Comparison of ENCODE assay signal across 19 mouse cellular contexts in the genomic region with DNA sequence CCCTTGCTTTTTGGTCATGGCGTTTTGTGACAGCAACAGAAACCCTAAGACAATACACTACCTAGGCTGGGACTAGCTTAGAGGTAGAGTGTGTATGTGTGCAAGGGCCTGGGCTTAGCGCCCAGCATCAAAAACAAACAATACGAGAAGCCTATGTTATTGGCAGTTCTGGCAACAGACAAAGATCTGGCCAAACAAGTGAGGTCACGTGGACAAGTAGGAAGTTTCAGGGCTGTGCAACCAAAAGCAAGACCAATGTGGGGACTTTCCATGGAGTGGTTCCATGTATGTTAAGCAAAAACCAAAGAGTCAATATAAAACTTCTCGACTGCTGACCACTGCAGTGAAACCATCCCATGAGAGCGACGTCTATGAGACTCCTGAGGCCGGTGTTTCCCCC. TPM values are rescaled to one million over a fixed set of nuclear protein-coding genes. Genes with fewer than 3 reads are reported as not detected.
DNase-seq lines count a peak whose midpoint lies in the region; ATAC-seq and TF ChIP-seq lines count a peak whose summit lies in the region.
"Had no signal": no experiment of that assay in that cellular context is flagged by ENCODE, and none has a peak within 500 bp of the region (broad histone marks: within the 10 kb centered on the region; RNA-seq: fewer than 3 reads in every experiment).

No protein-coding gene starts in this region.

- no peak for TF ChIP-seq RAD21 in CH12.LX (IDR thresholded peaks at IDR 0.05; ENCODE audit: low read depth, low read length)

- H3K4me1 ChIP-seq in kidney, adult 2 months (ENCODE audit: control insufficient read depth, insufficient read depth, low read length): peaks cover 13% of the 10 kb centered on the region
- H3K4me1 ChIP-seq in kidney, embryonic 14.5 days (ENCODE audit: control insufficient read depth, insufficient read depth, low read length): 0 out of 2 replicates have a peak, but pooled peaks cover 6% of the 10 kb centered on the region
- no peaks in the 10 kb centered on the region; the same call in 1 of the 2 replicates for H3K4me1 ChIP-seq in lung, postnatal 0 days (ENCODE audit: insufficient read depth, low read depth, low read length)
- peaks cover 18 to 35% of the 10 kb centered on the region in 2 experiments for H3K4me1 ChIP-seq in CH12.LX (ENCODE audit: control insufficient read depth in 1 of 2, insufficient read depth in 2 of 2)
- H3K4me1 ChIP-seq in brown adipose tissue, adult 24 weeks (ENCODE audit: control insufficient read depth, insufficient read depth, insufficient read length, low read length): peaks cover 50% of the 10 kb centered on the region
- H3K4me1 ChIP-seq: forebrain, embryonic 15.5 days had no signal

- H3K36me3 ChIP-seq in kidney, adult 2 months (ENCODE audit: control insufficient read depth, insufficient read depth, low read length): no peaks in the 10 kb centered on the region
- H3K36me3 ChIP-seq in kidney, embryonic 14.5 days (ENCODE audit: control insufficient read depth, insufficient read depth, low read length): no peaks in the 10 kb centered on the region
- no peaks in the 10 kb centered on the region for H3K36me3 ChIP-seq in lung, postnatal 0 days (ENCODE audit: insufficient read depth, low read length)
- peaks cover 0 to 8% of the 10 kb centered on the region in 2 experiments for H3K36me3 ChIP-seq in CH12.LX (replicated peaks in 1 of 2; ENCODE audit: control insufficient read depth in 1 of 2, insufficient read depth in 1 of 2, low read length in 1 of 2)
- H3K36me3 ChIP-seq: embryonic facial prominence, embryonic 12.5 days; forebrain, embryonic 15.5 days; heart, embryonic 15.5 days; hindbrain, embryonic 13.5 days had no signal

- 80% methylated on average over 8 of the region's 8 CpGs for WGBS in kidney, adult 2 months
- 92% methylated on average over 8 of the region's 8 CpGs for WGBS in kidney, embryonic 14.5 days
- 62% methylated on average over 8 of the region's 8 CpGs for WGBS in lung, postnatal 0 days

- no peak for TF ChIP-seq CTCF in kidney, adult 2 months (conservative IDR thresholded peaks at IDR 0.05; ENCODE audit: insufficient read depth, insufficient read length, low read depth, low read length)
- no peak for TF ChIP-seq CTCF in lung, postnatal 0 days (IDR thresholded peaks at IDR 0.05)
- TF ChIP-seq CTCF in CH12.LX (conservative IDR thresholded peaks at IDR 0.05 in 1 of 2, IDR thresholded peaks at IDR 0.05 in 1 of 2; ENCODE audit: low read depth in 2 of 2, low read length in 2 of 2): no peak

- peak; percentile 42 for DNase-seq in kidney, adult 2 months
- DNase-seq in lung, postnatal 0 days (ENCODE audit: low spot score): no peak
- no peak for DNase-seq in lung, postnatal 10 days
- DNase-seq in CH12.LX (ENCODE audit: extremely low read depth): peak; percentile 38
- DNase-seq: adrenal gland, postnatal 10 days; cerebellum, adult 11-12 months; cerebellum, adult 9-10 months; cerebellum, postnatal 25 days; gastrocnemius, postnatal 14 days; heart, postnatal 14 days had no signal

- no peak for TF ChIP-seq POLR2A in kidney, adult 2 months (IDR thresholded peaks at IDR 0.05; ENCODE audit: low read depth, low read length)
- TF ChIP-seq POLR2A in CH12.LX (IDR thresholded peaks at IDR 0.05; ENCODE audit: low read depth, low read length): no peak

- in situ Hi-C loops in CH12.LX (cut with MboI; ENCODE audit: low pct_ligation_motif_present, low pct_unique_long_range_greater_than_20kb, low sequenced_read_pairs): no loop called here

- ATAC-seq in kidney, embryonic 14.5 days (ENCODE audit: low FRiP score, low TSS enrichment): no peak
- peak; percentile 33; the same call in 1 of the 2 replicates for ATAC-seq in lung, postnatal 0 days
- no peak for ATAC-seq in monocyte, adult 5-6 weeks (replicated peaks; ENCODE audit: insufficient number of reproducible peaks, low FRiP score, low TSS enrichment, poor library complexity, severe bottlenecking)
- ATAC-seq: forebrain, embryonic 15.5 days; hindbrain, postnatal 0 days had no signal

- no peak overlapping the region; the same call in 1 of the 2 replicates for H3K27ac ChIP-seq in kidney, adult 2 months (ENCODE audit: insufficient read depth, low read depth, low read length)
- no peak overlapping the region for H3K27ac ChIP-seq in kidney, embryonic 14.5 days (ENCODE audit: low read depth, low read length)
- H3K27ac ChIP-seq in lung, postnatal 0 days (ENCODE audit: low read length): no peak overlapping the region
- peak overlapping the region; percentile 92 for H3K27ac ChIP-seq in CH12.LX (ENCODE audit: insufficient read depth, low read depth)
- peak overlapping the region; percentile 20; the same call in 1 of the 2 replicates for H3K27ac ChIP-seq in brown adipose tissue, adult 24 weeks (replicated peaks; ENCODE audit: low read depth, low read length)
- H3K27ac ChIP-seq: embryonic facial prominence, embryonic 12.5 days; forebrain, embryonic 15.5 days; heart, embryonic 15.5 days; hindbrain, embryonic 13.5 days; hindbrain, postnatal 0 days had no signal

- no peak overlapping the region for H3K4me2 ChIP-seq in kidney, embryonic 14.5 days (replicated peaks; ENCODE audit: low read depth, low read length)
- no peak overlapping the region for H3K4me2 ChIP-seq in lung, postnatal 0 days (replicated peaks; ENCODE audit: low read depth, low read length)
- H3K4me2 ChIP-seq in CH12.LX (ENCODE audit: insufficient read depth, low read depth, poor library complexity, severe bottlenecking): peak overlapping the region; percentile 56
- H3K4me2 ChIP-seq: embryonic facial prominence, embryonic 12.5 days; forebrain, embryonic 15.5 days; heart, embryonic 11.5 days; heart, embryonic 15.5 days; hindbrain, embryonic 13.5 days had no signal

- H3K4me3 ChIP-seq in kidney, adult 2 months (ENCODE audit: insufficient read depth, low read depth, low read length): no peak overlapping the region
- no peak overlapping the region for H3K4me3 ChIP-seq in kidney, embryonic 14.5 days (ENCODE audit: low read length)
- H3K4me3 ChIP-seq in lung, postnatal 0 days (ENCODE audit: low read depth, low read length): no peak overlapping the region
- no peak overlapping the region for H3K4me3 ChIP-seq in CH12.LX (replicated peaks in 1 of 3; ENCODE audit: low read depth in 2 of 3, low read length in 2 of 3, poor library complexity in 1 of 3)
- no peak overlapping the region for H3K4me3 ChIP-seq in brown adipose tissue, adult 24 weeks (ENCODE audit: insufficient read depth, low read depth, low read length)
- H3K4me3 ChIP-seq: embryonic facial prominence, embryonic 12.5 days; forebrain, embryonic 15.5 days; heart, embryonic 15.5 days; hindbrain, embryonic 13.5 days had no signal

- H3K79me2 ChIP-seq in CH12.LX (replicated peaks; ENCODE audit: control insufficient read depth, extremely low read depth, insufficient read depth, poor library complexity, severe bottlenecking): no peaks in the 10 kb centered on the region; the same call in 1 of the 2 replicates

- no peak for TF ChIP-seq EP300 in lung, postnatal 0 days (IDR thresholded peaks at IDR 0.05)
- TF ChIP-seq EP300 in CH12.LX (IDR thresholded peaks at IDR 0.05; ENCODE audit: low read length): peak; percentile 43; the same call in 1 of the 2 replicates

- H3K9ac ChIP-seq in kidney, embryonic 14.5 days (ENCODE audit: low read depth, low read length): no peak overlapping the region
- no peak overlapping the region for H3K9ac ChIP-seq in lung, postnatal 0 days (replicated peaks; ENCODE audit: low read depth)
- 0 out of 2 replicates have a peak overlapping the region, but pooled peaks have one; percentile 18 for H3K9ac ChIP-seq in CH12.LX (ENCODE audit: insufficient read depth, low read depth)
- H3K9ac ChIP-seq: embryonic facial prominence, embryonic 12.5 days; forebrain, embryonic 15.5 days; heart, embryonic 15.5 days; hindbrain, embryonic 13.5 days had no signal

- H3K27me3 ChIP-seq in kidney, adult 2 months (replicated peaks; ENCODE audit: control insufficient read depth, insufficient read depth, low read length): no peaks in the 10 kb centered on the region
- no peaks in the 10 kb centered on the region for H3K27me3 ChIP-seq in kidney, embryonic 14.5 days (ENCODE audit: control insufficient read depth, insufficient read depth, low read length)
- no peaks in the 10 kb centered on the region for H3K27me3 ChIP-seq in lung, postnatal 0 days (replicated peaks; ENCODE audit: insufficient read depth, low read length)
- H3K27me3 ChIP-seq in CH12.LX (replicated peaks): no peaks in the 10 kb centered on the region
- H3K27me3 ChIP-seq: embryonic facial prominence, embryonic 12.5 days; forebrain, embryonic 15.5 days; heart, embryonic 15.5 days; hindbrain, embryonic 13.5 days had no signal

- dilution Hi-C loops in CH12.LX (cut with MboI; ENCODE audit: extremely low pct_ligation_motif_present, extremely low pct_unique_long_range_greater_than_20kb, low sequenced_read_pairs): no loop called here

- no peaks in the 10 kb centered on the region for H3K9me3 ChIP-seq in kidney, embryonic 14.5 days (ENCODE audit: control insufficient read depth, low read length)
- no peaks in the 10 kb centered on the region for H3K9me3 ChIP-seq in lung, postnatal 0 days (ENCODE audit: low read length)
- no peaks in the 10 kb centered on the region for H3K9me3 ChIP-seq in CH12.LX (replicated peaks; ENCODE audit: low read length)
- H3K9me3 ChIP-seq: embryonic facial prominence, embryonic 12.5 days; forebrain, embryonic 15.5 days; heart, embryonic 15.5 days; hindbrain, embryonic 13.5 days had no signal

TF ChIP-seq in CH12.LX, 34 proteins besides CTCF, POLR2A, EP300 and RAD21 (continues in another document):
- TF ChIP-seq MAZ (IDR thresholded peaks at IDR 0.05; ENCODE audit: low read depth, low read length): peak; percentile 55; the same call in 1 of the 2 replicates
- TF ChIP-seq ELF1 (IDR thresholded peaks at IDR 0.05; ENCODE audit: low read depth, low read length): peak; percentile 72
- TF ChIP-seq ZKSCAN1 (IDR thresholded peaks at IDR 0.05; ENCODE audit: borderline replicate concordance, low read depth, low read length): no peak
- TF ChIP-seq E2F4 (IDR thresholded peaks at IDR 0.05; ENCODE audit: insufficient replicate concordance, low read depth, low read length): no peak
- TF ChIP-seq PAX5 (IDR thresholded peaks at IDR 0.05; ENCODE audit: low read length): no peak
- TF ChIP-seq IRF4 (IDR thresholded peaks at IDR 0.05; ENCODE audit: low read depth, low read length): peak; percentile 71
- no peak; the same call in 1 of the 2 replicates for TF ChIP-seq SIN3A (IDR thresholded peaks at IDR 0.05; ENCODE audit: low read length)
- no peak for TF ChIP-seq MAFK (IDR thresholded peaks at IDR 0.05; ENCODE audit: insufficient replicate concordance, low read length)

RNA-seq across cellular contexts. Expression of a gene that starts 30.3 kb away (rescaled TPM):
- 31.1 and 35.3 TPM in 2 replicates for polyA plus RNA-seq in kidney, adult 2 months (2012; rRNA removed)
- 8.9 and 13.5 TPM in 2 replicates for polyA plus RNA-seq in kidney, embryonic 14.5 days (2014; fragmentation: Nextera tagmentation; extraction: Ambion mirVana)
- polyA plus RNA-seq in lung, postnatal 0 days (2015; fragmentation: Nextera tagmentation; extraction: Ambion mirVana): 22.9 and 26.4 TPM in 2 replicates
- total RNA-seq in CH12.LX (2012; rRNA removed): 5.7 and 7.3 TPM in 2 replicates
- total RNA-seq in CH12.LX (2014; rRNA removed): 4.0 and 4.1 TPM in 2 replicates
- polyA plus RNA-seq in CH12.LX (2012; ENCODE audit: insufficient read length, low read depth): 9.0 and 9.9 TPM in 2 replicates
- 17.3 and 25.1 TPM in 2 replicates for polyA plus RNA-seq in brown adipose tissue, adult 24 weeks (2012; ENCODE audit: insufficient read depth, insufficient read length, missing spikeins)
- total RNA-seq in monocyte, adult 5-6 weeks (2017): 80.1 to 98.6 TPM (median 93.0 TPM) in 3 replicates

Comparison
In these comparisons a context has a peak if more than half of its experiments do, and no peak if none do; other contexts are left out.
1. DNase-seq: peak in kidney, adult 2 months (single experiment) and CH12.LX (single experiment); none in lung, postnatal 0 days (single experiment) and lung, postnatal 10 days (single experiment).
2. H3K27ac ChIP-seq: peak in CH12.LX (single experiment) and brown adipose tissue, adult 24 weeks (single experiment); none in kidney, adult 2 months (single experiment), kidney, embryonic 14.5 days (single experiment) and lung, postnatal 0 days (single experiment).